Mouse (Mus musculus) right cerebral cortex, postnatal 14 days (tissue): ENCODE measurements around the gene Gm21992.
"Not testable (repeated sequence)": the region's sequence is repeated elsewhere in the genome, so short reads cannot be mapped to it uniquely, and the experiment has no call there.

Experiments used
- DNase-seq: peaks from one replicate; pipeline ENCODE4 v3.0.0; 2022

Gene Gm21992

DNA sequence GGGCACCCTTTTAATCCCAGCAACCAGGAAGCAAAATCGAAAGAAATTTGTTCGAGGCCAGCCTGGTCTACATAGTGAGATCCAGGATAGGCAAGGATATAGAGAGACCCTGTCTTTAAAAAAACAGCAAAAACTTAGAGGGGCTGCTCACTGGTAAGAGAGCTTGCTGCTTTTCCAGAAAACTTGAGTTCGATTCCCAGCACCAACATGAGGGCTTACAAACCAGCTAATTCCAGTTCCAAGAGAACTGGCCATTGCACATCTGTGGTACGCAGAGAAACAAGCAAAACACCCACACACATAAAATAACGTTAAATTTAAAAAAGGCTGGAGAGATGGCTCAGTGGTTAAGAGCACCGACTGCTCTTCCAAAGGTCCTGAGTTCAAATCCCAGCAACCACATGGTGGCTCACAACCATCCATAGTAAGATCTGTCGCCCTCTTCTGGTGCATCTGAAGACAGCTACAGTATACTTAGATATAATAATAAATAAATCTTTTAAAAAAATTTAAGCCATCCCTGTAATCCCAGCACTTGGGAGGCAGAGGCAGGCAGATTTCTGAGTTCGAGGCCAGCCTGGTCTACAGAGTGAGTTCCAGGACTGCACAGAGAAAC, 1.0 kb upstream of the Gm21992 start:
- not testable (repeated sequence) for DNase-seq

DNA sequence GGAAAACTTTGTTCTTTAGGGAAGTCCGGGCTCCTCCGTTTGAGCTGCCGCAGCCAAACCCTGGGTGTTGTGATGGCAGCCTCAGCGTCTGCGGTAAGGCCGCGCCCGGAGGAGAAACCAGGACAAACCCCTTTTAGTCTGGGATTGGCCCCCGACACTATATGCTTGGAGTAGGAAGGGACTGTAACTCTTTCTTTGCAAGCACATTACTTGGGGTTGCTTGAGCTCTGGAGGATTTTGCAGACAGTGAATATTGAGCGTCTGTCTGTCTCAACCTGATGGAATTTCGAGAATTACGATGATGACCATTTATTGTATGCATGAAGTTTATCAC, 464 bp upstream of the Gm21992 start:
- no peak for DNase-seq

DNA sequence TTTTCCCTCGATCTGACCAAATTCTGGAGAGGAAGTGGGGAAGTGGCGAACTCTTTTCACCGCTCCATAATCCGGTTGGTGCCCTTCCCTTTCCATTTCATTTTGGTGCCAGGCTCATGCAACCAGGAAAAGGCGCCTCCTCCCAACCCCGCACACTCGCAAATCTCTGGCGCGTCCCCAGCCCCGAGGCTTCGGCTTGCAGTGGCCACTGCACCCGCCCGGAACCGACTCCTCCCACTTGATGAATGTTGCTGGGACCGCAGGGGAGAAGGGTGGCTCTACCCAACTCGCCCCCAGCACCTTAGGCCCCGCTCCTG, 708 bp downstream of the Gm21992 start:
- no peak for DNase-seq

DNA sequence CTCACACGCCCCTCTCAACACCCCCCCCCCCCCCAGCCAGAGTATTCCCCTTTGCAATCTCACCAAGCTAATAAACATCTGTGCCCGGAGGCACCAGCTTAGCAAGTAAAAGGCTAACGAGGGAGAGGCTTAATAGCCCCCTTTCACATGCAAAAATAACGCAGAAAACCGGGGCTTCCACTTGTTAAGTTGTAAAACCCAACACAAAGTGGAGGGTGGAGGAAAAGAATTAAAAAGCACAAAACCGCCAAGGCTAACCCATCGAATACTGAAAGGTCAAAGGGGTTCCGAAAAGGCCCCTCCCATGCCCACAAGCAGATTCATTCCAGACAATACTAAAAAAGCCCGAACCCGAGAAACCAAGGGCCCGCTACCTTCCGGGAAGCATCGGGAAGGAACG, 1.1 kb downstream of the Gm21992 start:
- no peak for DNase-seq

DNA sequence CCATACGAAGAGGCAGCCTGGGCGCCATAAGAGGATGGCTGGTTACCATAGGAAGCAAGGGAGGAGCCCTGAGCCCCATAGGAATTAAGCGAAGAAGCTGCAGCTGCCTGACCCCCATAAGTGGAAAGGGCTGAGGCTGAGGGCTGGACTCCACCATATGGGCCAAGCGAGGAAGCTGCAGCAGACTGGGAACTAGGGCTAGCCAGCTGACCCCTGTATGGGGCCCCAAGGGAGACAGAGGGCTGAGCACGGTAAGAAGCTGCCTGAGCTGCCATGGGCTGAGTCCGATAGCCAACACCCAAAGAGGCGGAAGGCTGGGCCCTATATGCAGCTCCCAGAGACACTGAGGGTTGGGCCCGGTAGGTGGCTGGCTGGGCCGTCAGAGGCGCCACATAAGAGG, 8.1 kb downstream of the Gm21992 start:
- no peak for DNase-seq

DNA sequence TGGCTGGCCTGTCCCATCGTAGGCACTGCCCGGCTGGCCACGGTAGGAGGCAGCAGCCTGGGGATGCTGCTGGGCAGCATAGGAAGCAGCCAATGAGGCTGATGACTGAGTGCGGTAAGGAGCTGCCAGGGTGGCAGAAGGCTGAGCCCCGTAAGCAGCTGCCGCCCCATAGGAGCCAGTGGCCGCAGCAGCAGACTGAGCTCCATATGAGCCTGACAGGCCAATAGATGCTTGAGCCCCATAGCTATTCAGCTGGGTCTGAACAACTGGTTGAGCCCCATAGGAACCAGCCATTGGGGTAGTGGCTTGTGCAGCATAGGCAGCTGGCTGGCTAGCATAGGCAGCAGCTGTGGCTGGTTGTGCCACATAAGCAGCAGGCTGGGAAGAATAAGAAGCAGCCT, 8.7 kb downstream of the Gm21992 start:
- DNase-seq = no peak

DNA sequence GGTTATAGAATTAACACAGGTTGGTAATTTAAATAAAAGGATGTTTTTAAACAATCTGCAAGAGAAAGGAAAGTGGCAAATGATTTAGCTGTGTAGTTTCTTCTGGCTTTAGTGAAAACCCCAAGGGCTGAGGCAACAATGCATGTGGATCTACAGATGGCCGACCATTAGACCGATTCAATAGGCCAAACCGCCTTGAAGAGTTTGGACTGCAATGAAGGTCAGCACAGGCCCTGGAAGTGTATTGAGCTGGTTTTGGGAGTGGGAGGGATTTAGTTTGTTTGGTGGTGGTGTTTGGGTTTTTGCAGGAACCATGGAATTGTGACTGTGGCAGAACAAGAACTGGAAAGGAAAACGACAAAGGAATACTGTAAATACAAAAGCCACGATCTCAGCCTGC, 12.3 kb downstream of the Gm21992 start:
- DNase-seq = no peak

DNA sequence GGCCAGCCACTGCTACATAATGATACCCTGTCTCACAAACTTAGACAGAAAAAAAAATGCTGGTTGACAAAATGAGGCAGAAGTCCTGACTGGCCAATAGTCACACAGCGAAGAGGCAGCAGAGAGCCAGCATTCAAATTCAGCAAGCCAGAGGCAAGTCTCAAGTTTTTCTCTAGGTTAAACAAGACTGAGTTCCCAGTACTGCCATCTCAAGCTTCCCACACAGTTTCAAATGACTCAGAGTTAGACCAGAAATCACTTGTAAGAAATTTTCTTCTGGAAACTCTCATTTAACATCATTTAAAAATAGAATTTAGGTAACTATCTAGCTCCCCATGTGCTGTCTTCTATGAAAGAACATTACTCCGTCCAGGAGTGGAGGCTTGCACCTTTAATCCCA, 13.6 kb downstream of the Gm21992 start:
- no peak for DNase-seq

DNA sequence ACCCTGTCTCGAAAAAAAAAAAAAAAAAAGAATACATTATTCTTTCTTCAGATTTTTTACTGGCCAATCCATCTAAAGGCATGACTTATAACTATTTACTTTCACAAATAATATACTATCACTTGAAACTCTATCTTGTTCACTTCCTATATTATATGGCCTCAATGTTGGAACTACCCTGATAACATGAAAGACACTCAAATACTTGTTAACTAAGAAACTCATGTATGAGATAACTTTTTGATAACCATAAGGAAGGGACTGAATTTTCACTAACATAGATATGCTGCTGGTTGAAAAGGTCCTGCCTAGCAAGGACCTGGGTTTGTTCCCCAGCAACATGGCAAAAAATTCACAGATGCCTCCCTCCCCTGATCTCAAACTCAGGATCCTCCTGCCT, 15.5 kb downstream of the Gm21992 start:
- DNase-seq = no peak

DNA sequence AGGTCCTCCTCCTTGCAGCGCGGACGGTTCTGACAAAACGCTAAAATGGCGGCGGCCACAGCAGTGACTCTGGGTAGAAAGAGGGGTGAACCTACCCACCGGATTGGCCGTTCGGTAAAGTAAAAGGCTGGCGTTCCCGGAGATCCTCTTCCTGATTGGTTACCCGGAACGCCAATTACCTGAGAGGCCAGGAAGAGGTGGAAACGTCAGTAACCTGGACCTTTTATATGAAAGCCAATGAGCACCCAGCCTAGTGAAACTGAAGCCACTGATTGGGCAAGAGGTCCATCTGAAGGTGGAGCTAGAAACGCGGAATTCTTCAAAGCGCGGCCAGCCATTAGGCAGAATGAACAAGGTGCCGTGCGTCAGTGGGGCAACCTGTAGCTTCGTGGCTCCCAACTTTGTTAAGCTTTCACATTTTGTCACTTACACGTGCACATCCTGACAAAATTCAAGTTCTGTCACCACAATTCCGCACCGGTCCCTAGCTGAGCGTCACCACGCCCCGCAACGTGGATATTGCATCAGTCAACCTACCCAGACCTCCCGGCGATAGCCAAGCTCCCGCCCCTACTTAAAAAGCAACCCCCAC, 17.5 kb downstream of the Gm21992 start, which contains the start of gene Rbm4:
Rbm4 (minus strand) TSS at position 71 of the 592 bp plus-strand sequence.
- DNase-seq = peak; percentile 95

DNA sequence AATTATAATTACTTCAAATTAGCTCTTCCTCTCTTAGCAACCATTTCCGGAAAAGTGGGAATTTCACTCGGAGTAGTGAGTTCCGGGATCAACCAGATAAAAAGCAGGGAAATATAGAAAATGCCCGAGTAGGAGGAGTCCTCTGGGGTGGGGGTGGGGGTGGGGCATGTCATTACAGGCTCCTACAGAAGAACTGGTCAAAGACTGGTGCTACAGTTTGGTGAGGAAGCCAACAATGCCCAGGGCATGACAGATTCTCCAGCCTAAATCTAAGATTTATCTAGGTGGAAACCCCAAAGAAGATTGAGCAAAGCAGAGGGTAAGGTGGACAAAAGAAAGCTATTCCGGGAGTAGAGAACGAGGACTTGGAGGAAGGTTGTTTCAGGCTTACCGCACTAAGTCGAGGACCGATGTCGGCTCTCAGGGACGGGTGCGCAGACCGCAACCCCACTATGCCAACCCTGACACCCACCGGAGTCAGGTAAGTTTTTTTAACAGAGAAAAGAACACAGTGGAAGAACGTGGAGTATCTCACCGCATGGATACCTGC, 18.1 kb downstream of the Gm21992 start:
- no peak for DNase-seq

DNA sequence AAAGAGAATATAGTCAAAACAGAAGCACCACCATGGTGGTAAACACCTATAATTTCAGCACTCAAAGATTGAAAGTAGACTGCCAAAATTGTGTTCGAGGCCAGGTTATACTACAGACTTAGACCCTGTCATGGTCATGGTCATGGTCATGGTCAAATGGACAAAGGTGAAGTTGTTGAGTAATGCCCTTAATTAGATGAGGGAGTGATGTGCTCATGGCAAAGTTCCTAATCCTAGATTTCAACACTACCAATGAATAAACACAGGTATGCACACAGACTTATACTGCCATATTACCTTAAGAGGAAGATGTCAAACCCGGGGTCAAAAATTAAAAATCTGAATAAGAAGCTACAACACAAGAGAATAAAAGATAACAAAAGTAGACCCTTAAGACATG, 25.1 kb downstream of the Gm21992 start:
- DNase-seq = no peak

DNA sequence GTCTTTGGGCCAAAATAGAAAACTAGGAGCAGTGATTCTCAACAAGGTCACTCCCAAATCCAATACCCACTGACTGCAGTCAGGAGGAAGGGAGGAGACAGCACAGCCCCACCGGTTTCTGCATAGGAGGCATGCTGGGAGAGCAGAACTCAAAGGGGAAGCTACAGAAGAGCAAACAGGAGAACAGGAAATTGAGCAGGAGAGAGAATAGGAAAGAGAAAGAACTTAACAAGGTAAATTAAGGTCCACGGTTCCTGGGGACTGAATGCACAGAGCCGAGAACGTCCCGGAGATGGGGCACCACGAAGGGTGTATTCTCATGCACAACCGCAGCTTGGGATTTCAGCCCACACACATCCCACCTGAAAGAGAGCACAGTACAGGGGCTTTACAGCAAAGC, 26.2 kb downstream of the Gm21992 start:
- no peak for DNase-seq

DNA sequence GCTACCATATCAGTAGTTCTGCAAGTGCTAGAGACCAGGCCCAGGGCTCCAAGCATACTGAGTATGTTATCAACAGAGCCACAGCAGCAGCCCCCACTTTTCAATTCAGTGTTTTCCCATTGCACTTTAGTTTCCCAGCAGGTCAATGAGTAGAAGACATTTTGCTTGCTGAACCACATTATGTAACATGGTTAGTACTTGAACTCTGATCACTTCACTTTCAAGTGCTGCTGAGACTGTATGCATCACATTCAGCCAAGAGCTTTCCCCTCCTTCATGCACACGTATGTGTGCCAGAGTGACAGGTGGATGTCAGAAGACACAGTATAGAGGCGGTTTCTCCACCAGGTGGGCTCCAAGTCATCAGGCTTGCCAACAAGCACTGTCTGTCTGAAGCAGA, 28.5 kb downstream of the Gm21992 start:
- DNase-seq = no peak

DNA sequence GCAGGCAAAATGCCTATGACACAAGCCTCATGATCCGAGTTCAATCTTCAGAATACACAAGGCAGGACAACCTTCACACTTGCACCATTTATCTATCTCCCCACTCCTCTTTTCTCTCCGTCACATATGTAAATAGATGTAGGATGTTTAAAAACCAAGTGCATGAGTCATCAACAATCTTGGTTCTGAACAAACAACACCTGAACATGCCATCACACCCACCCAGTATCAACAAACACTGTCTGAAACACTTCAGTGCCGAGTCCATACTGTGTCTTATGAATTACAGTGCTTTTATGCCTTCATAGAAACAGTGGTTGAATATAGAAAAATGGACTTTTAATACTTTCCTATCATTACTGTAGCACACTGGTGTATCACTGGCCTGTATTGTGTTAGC, 38.6 kb downstream of the Gm21992 start:
- no peak for DNase-seq

DNA sequence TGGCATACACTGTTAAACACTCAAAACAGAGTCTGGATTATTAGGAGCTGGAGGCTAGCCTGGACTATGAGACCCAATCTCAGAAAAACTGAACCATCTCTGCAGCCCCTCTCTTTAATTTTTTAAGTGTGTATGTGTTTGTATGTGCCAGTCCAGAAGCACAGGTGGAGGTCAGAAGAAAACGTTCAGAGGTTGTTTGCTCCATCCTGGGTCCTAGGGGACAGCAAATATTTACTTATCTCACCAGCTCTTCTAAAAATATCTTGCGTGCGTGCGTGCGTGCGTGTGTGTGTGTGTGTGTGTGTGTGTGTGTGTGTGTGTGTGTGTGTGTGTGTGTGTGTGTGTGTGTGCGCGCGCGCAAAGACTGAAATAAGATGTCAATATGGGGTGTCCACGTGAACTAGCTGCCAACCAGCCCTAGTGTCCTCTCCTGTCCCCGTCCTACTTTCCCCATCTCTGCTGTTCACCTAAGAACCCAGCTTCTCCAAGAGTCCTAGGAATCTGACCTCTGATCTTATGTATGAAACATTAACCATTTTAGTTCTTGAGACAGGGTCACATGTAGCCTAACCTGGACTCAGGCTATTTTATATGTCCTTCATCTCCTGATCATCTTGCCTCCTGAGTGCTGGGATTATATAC, 43.8 kb downstream of the Gm21992 start:
- no peak for DNase-seq

DNA sequence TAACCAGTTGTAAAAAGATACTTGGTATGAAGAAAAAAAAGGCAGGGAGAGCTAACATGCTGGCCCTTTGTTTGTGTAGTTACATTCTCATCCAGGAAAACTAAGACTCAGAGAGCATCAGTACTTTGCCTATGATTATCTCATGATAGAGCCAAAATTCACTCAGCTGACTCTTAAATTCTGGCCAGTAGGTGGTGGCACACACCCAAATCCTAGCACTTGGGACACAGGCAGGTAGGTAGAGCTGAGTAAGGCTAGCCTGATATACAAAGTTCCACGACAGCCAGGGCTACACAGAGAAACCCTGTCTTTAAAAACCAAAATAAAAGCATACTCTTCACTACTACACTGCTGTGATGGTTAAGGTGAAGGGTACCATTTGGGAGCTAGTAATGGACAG, 48.5 kb downstream of the Gm21992 start:
- no peak for DNase-seq

DNA sequence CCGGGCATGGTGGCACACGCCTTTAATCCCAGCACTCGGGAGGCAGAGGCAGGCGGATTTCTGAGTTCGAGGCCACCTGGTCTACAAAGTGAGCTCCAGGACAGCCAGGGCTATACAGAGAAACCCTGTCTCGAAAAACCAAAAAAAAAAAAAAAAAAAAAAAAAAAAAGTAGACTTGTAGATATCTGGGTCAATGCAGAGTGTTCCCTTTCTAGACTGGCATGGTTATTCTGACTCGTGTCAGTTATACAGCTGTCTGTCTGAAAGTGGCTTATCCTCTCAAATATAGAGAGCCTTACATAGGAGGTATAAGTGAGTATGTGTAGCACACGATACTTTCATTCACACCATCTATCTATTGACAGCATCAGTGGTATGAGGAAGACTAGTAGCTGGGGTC, 50.9 kb downstream of the Gm21992 start:
- DNase-seq = not testable (repeated sequence)

DNA sequence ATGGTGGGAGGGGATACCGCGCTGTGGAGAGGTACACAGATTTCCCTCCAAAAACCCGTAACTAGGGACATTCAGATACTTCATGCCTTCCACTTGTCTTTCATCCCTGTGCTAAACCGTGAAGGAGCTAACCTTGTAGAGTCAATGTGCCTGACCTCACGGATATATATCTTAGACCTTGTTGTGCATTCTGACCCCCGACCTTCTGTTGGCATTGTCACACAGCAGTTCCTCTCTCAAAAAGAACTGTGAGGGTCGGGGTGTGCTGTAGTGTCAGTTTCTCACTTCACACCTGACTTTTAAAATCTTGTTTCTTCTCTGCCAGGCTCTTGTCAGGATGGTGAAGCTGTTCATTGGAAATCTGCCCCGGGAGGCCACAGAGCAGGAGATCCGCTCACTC, 54.5 kb downstream of the Gm21992 start:
- no peak for DNase-seq

DNA sequence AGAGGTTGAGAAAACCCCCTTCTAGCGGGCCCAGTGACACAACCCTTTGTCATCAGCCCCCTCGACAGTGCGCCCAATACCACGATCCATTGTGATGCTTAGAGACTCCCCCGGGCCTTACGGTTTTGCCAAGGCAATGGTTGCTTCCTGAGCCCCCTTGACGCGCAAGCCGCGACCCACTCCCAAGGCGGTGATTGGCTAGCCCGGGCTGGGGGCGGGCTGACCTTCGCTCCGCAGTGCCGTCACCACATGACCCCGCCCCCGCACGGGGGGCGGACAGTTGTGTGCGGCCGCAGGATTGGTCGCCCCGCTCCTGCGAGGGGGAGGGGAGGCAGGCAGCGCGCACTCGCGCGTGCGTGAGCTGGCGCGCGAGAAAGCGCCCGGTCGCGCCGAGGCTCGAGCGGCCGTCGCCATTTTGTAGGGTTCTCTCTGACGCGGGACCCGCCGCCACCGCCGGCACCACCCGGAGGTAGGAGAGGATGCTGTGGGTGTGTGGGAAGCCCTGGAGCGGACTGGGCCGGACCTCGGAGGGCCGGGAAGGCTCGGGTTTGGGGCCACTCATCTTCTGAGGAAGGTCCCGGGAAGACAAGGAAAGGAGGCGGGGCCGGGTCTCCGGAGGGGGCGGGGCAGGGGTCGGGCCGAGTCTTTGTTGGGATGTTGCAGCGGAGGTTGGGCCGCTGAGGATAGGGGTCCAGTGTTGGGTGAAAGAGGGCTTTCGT, 55.1 kb downstream of the Gm21992 start, which contains the start of gene Rbm4b:
Rbm4b (plus strand) TSS at position 305 of the 719 bp plus-strand sequence.
- peak; percentile 97 for DNase-seq

DNA sequence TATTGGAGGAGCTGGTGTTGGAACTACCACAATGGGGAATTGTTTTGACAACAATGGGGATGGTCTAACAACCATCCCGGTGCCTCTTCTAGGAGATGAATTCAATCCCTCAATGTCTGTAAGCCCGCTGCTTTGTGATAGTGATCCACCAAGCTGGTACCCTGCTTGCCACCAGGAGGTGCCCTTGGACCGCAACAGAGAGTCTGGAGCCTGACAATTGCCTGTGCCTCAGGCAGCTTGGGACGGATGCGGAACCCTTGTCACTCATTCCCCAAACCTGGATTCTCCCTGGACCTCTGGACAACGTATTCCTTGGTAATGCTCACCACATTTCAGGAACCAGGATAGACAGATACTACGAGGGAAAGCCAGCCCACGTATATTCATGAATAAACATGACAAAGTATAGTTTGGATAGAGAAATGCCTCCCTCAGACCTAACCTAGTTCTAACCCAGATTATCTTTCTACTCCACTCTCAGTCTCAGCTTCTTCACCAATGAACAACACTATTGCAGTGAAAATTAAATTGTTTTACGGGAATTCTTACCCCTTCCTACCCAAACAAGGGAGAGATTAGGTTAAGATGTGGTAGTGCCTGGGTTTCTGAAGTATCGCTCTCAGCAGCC, 55.7 kb downstream of the Gm21992 start:
- peak; percentile 88 for DNase-seq

DNA sequence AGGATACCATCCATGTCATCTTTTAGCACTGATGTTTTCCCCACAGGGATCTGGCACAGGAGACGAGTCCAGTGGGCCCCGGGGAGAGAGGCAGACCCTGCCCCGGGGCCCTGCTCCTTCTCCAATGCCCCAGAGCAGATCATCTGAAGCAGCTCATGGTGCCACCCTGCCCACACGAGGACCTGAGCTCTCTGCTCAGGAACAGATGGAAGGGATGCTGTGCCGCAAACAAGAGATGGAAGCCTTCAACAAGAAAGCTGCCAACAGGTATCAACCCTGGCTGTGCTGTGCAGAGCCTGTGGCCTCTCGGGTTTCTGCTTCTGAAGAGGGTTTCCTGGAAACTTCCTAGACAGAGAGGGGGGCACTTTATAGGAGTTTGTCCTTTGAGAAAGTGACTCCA, 61.4 kb downstream of the Gm21992 start:
- no peak for DNase-seq

DNA sequence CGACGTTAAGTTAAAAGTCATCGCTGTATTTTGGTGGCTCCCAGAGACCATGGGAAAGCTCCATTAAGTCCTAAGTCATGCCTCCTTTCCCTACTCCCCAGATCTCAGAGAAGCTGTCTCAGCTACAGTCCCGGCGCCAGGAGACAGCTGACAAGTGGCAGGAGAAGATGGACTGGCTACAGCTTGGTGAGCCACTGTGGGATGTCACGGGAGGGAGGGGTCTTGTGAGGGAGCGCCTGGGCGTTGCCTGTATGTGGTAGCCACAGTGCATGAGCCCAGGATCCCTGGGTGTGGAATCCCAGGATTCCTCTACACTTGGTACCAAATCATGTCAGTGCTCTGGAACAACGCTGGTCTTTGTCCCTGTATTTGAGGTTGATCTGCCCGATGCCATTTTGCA, 62.9 kb downstream of the Gm21992 start:
- DNase-seq = no peak
